Mouse (Mus musculus): ENCODE data around the gene Rnf169. TPM values are rescaled to one million over a fixed set of nuclear protein-coding genes. Genes with fewer than 3 reads are reported as not detected.

The Rnf169 gene
- polyA plus RNA-seq, 2 experiments: 1.6 to 2.2 TPM

GRCm38 (mm10) chr7:100006411-100006810, 26.2 kb upstream of the Rnf169 start:
- no peak overlapping the region for H3K4me2 ChIP-seq (ENCODE audit: low read depth)
- DNase-seq (ENCODE audit: low read depth in 3 of 3, low spot score in 3 of 3): no peak
- TF ChIP-seq CTCF (IDR thresholded peaks at IDR 0.05; ENCODE audit: low read depth) (no peak), EP300 (IDR thresholded peaks at IDR 0.05; ENCODE audit: low read depth) (no peak)

GRCm38 (mm10) chr7:100005790-100006189, 25.5 kb upstream of the Rnf169 start, which contains the start of gene Chrdl2:
Gene Chrdl2, plus strand, starts transcription at chr7:100006172.
- DNase-seq (ENCODE audit: low read depth in 3 of 3, low spot score in 3 of 3) (no peak), ATAC-seq (ENCODE audit: insufficient read depth) (no peak)
- TF ChIP-seq EP300 (IDR thresholded peaks at IDR 0.05; ENCODE audit: low read depth) (no peak), CTCF (IDR thresholded peaks at IDR 0.05; ENCODE audit: low read depth) (no peak)
- Histone ChIP-seq H3K4me3 (ENCODE audit: insufficient read depth in 1 of 2, low read depth in 2 of 2, low read length in 2 of 2) (no peak within 1 kb of the TSS; a peak in 1 of 4 replicates), H3K9me3 (ENCODE audit: control insufficient read depth, low read length) (no peaks in the 10 kb centered on the region), H3K27ac (no peak within 1 kb of the TSS), H3K36me3 (replicated peaks; ENCODE audit: control insufficient read depth, insufficient read depth, low read depth) (no peaks in the 10 kb centered on the region), H3K4me1 (replicated peaks; ENCODE audit: control insufficient read depth in 2 of 2, insufficient read depth in 2 of 2, low read length in 1 of 2) (no peaks in the 10 kb centered on the region), H3K9ac (replicated peaks) (no peak within 1 kb of the TSS), H3K4me2 (ENCODE audit: low read depth) (peak within 1 kb of the TSS; percentile 41), H3K27me3 (ENCODE audit: control insufficient read depth, insufficient read depth, low read length) (peaks cover 43% of the 10 kb centered on the region)
- under 1% methylated on average over 31 of the region's 44 CpGs for WGBS (ENCODE audit: insufficient replicate concordance)

More at GRCm38 (mm10) chr7:100006411-100006810, 26.2 kb upstream of the Rnf169 start:
- no peak overlapping the region for H3K27ac ChIP-seq
- H3K4me1 ChIP-seq (replicated peaks; ENCODE audit: control insufficient read depth in 2 of 2, insufficient read depth in 2 of 2, low read length in 1 of 2): no peaks in the 10 kb centered on the region; a peak in 1 of 4 replicates
- WGBS (ENCODE audit: insufficient replicate concordance): 7% methylated on average over 11 of the region's 11 CpGs
- no peaks in the 10 kb centered on the region for H3K36me3 ChIP-seq (replicated peaks; ENCODE audit: control insufficient read depth, insufficient read depth, low read depth)
- H3K9ac ChIP-seq (replicated peaks): no peak overlapping the region
- no peak overlapping the region for H3K4me3 ChIP-seq (ENCODE audit: insufficient read depth in 1 of 2, low read depth in 2 of 2, low read length in 2 of 2)
- no peak for ATAC-seq (ENCODE audit: insufficient read depth)
- H3K9me3 ChIP-seq (ENCODE audit: control insufficient read depth, low read length): no peaks in the 10 kb centered on the region
- H3K27me3 ChIP-seq (ENCODE audit: control insufficient read depth, insufficient read depth, low read length): peaks cover 43% of the 10 kb centered on the region

- no peaks in the 10 kb centered on the region for H3K36me3 ChIP-seq (replicated peaks; ENCODE audit: control insufficient read depth, insufficient read depth, low read depth)
- no peaks in the 10 kb centered on the region for H3K4me1 ChIP-seq (replicated peaks; ENCODE audit: control insufficient read depth in 2 of 2, insufficient read depth in 2 of 2, low read length in 1 of 2)
- no peak overlapping the region for H3K4me2 ChIP-seq (ENCODE audit: low read depth)
- WGBS (ENCODE audit: insufficient replicate concordance): 37% methylated on average over 9 of the region's 9 CpGs
- H3K27me3 ChIP-seq (ENCODE audit: control insufficient read depth, insufficient read depth, low read length): peaks cover 37% of the 10 kb centered on the region
- H3K9ac ChIP-seq (replicated peaks): no peak overlapping the region
- TF ChIP-seq CTCF (IDR thresholded peaks at IDR 0.05; ENCODE audit: low read depth) (peak; percentile 58), EP300 (IDR thresholded peaks at IDR 0.05; ENCODE audit: low read depth) (no peak)
- no peak overlapping the region for H3K27ac ChIP-seq
- no peak overlapping the region for H3K4me3 ChIP-seq (ENCODE audit: insufficient read depth in 1 of 2, low read depth in 2 of 2, low read length in 2 of 2)
- no peaks in the 10 kb centered on the region for H3K9me3 ChIP-seq (ENCODE audit: control insufficient read depth, low read length)
- no peak for ATAC-seq (ENCODE audit: insufficient read depth)
- DNase-seq (ENCODE audit: low read depth in 3 of 3, low spot score in 3 of 3): no peak
Measured at GRCm38 (mm10) chr7:100003781-100004180, 23.5 kb upstream of the Rnf169 start.

DNA sequence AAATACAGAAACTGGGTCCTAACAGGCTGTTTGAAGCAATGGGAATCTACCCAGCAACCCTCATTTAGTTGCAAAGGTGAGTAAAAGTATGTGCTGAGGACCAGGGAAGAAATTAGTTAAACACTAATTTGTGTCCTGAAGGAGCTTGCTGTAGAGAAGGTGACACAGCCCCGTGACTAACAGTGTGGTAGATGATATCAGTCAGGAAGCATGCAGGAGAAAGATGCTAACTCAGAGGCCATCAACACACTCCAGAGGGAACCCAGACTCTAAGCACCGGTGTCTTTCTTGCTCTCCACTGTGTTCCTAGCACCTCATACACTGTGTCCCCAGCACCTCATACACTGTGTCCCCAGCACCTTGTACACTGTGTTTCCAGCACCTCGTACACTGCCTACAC, 18.4 kb upstream of the Rnf169 start:
- H3K4me2 ChIP-seq (ENCODE audit: low read depth): no peak overlapping the region
- H3K9ac ChIP-seq (replicated peaks): no peak overlapping the region
- no peak overlapping the region for H3K4me3 ChIP-seq (ENCODE audit: insufficient read depth in 1 of 2, low read depth in 2 of 2, low read length in 2 of 2)
- TF ChIP-seq EP300 (IDR thresholded peaks at IDR 0.05; ENCODE audit: low read depth) (no peak), CTCF (IDR thresholded peaks at IDR 0.05; ENCODE audit: low read depth) (no peak)
- H3K27ac ChIP-seq: no peak overlapping the region
- ATAC-seq (ENCODE audit: insufficient read depth): no peak
- no peaks in the 10 kb centered on the region for H3K27me3 ChIP-seq (ENCODE audit: control insufficient read depth, insufficient read depth, low read length)
- H3K9me3 ChIP-seq (ENCODE audit: control insufficient read depth, low read length): no peaks in the 10 kb centered on the region
- no peaks in the 10 kb centered on the region for H3K4me1 ChIP-seq (replicated peaks; ENCODE audit: control insufficient read depth in 2 of 2, insufficient read depth in 2 of 2, low read length in 1 of 2)
- no peak for DNase-seq (ENCODE audit: low read depth in 3 of 3, low spot score in 3 of 3)
- no peaks in the 10 kb centered on the region for H3K36me3 ChIP-seq (replicated peaks; ENCODE audit: control insufficient read depth, insufficient read depth, low read depth)
- WGBS (ENCODE audit: insufficient replicate concordance): 36% methylated on average over 3 of the region's 3 CpGs

DNA sequence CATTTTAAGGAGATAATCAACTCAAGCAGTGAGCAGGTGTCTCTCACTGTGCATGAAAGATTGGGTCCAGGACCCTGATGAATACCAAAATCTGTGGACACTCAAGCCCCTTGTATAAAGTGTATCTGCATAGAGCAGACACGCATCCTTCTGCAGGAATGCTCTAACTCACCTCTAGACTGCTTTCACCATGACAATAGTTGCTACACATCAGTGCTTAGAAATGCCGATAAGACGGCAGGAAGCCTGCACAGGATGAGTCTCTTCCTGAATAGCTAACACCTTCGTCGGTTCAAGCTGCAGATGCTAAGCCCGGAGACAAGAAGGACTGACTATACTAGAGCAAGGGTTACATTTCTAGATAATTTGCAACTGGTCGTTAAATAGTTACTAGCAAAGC, 14.9 kb upstream of the Rnf169 start:
- no peak for TF ChIP-seq CTCF (IDR thresholded peaks at IDR 0.05; ENCODE audit: low read depth)
- no peak for TF ChIP-seq EP300 (IDR thresholded peaks at IDR 0.05; ENCODE audit: low read depth)
- H3K4me3 ChIP-seq (ENCODE audit: insufficient read depth in 1 of 2, low read depth in 2 of 2, low read length in 2 of 2): no peak overlapping the region
- H3K4me1 ChIP-seq (replicated peaks; ENCODE audit: control insufficient read depth in 2 of 2, insufficient read depth in 2 of 2, low read length in 1 of 2): no peaks in the 10 kb centered on the region
- no peaks in the 10 kb centered on the region for H3K9me3 ChIP-seq (ENCODE audit: control insufficient read depth, low read length)
- H3K27ac ChIP-seq: no peak overlapping the region
- no peak for DNase-seq (ENCODE audit: low read depth in 3 of 3, low spot score in 3 of 3)
- no peak overlapping the region for H3K9ac ChIP-seq (replicated peaks)
- 21% methylated on average over 7 of the region's 7 CpGs for WGBS (ENCODE audit: insufficient replicate concordance)
- ATAC-seq (ENCODE audit: insufficient read depth): no peak
- no peaks in the 10 kb centered on the region for H3K27me3 ChIP-seq (ENCODE audit: control insufficient read depth, insufficient read depth, low read length)
- H3K36me3 ChIP-seq (replicated peaks; ENCODE audit: control insufficient read depth, insufficient read depth, low read depth): no peaks in the 10 kb centered on the region
- H3K4me2 ChIP-seq (ENCODE audit: low read depth): no peak overlapping the region
